Mouse (Mus musculus): ENCODE measurements around the gene Lingo1. TPM values are rescaled to one million over a fixed set of nuclear protein-coding genes. Genes with fewer than 3 reads are reported as not detected.

Gene Lingo1
- polyA plus RNA-seq, 3 experiments from 2014 or later = not detected

GRCm38 (mm10) chr9:56669605-56670221 lies 126.6 kb downstream of the Lingo1 start:
- no peak for ATAC-seq

DNA sequence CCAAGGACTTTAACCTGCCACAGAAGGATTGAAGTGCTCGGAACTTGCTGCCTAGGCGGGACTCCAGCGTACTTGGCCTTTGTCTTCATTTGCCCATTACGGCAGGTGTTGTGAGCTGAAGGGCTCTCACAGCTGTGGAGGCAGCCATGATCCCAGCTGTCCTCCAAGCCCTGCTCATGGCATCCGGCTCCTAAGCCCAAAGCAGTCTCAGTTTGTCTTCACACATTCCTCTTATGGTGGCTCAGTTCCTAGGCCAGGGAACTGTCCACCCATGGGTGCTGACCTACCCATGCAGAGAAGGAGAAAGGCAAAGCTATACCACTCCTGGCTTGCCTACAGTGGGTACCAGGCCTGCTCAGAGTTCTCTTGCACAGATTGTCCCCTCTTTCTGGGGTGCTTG lies 132.1 kb downstream of the Lingo1 start:
- ATAC-seq = no peak

GRCm38 (mm10) chr9:56662946-56663345 lies 133.3 kb downstream of the Lingo1 start:
- ATAC-seq = no peak

DNA sequence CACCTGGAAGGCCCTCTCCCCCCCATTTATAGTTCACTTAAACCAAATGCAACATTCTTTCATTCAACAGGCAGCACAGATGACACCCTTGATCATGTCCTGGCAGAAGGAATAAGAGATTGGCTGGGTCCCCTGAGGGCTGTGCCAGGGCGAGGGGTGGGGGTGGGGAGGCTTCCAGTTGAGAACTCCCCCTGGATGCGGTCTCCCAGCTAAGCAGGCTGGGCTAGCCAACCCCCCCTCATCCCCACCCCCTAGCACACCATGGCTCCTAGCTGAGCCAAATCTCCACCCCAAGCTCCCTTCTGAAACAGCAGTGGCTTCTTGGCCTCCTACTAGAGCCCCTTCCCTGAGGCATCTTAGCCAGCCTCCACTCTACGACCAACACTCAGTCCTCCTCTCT lies 133.9 kb downstream of the Lingo1 start:
- ATAC-seq = no peak

DNA sequence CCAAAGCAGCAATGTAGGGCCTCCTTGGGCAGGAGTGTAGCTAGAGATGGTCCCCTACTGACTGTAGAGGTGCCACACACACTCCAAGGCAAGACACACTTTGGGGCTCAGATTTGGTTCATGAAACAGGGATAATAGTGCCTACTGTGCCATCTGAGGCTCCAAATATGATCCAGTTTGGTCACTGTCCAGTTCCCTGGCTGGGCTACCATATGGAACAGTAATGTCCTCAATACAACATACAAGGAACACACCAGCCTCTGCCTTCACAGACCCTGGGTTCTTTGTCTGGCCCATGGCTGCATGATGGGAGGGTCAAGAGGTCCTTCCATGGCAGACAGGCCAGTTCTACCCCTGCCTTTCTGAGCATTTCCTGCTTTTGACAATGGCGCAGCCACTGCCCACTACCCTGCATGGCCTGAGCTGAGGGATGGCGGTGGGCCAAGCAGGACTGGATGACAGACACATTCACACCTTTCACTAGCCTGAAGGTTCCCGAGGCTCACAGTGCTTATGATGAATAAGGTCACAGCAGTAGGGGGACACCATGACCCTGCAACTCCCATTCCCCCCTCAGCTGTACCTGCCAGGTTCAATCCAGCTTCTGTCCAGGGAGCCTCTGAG lies 134.9 kb downstream of the Lingo1 start:
- ATAC-seq = no peak

- no peak for ATAC-seq
Measured at GRCm38 (mm10) chr9:56658580-56658979, 137.7 kb downstream of the Lingo1 start.

GRCm38 (mm10) chr9:56657996-56658398 lies 138.3 kb downstream of the Lingo1 start:
- no peak for ATAC-seq

DNA sequence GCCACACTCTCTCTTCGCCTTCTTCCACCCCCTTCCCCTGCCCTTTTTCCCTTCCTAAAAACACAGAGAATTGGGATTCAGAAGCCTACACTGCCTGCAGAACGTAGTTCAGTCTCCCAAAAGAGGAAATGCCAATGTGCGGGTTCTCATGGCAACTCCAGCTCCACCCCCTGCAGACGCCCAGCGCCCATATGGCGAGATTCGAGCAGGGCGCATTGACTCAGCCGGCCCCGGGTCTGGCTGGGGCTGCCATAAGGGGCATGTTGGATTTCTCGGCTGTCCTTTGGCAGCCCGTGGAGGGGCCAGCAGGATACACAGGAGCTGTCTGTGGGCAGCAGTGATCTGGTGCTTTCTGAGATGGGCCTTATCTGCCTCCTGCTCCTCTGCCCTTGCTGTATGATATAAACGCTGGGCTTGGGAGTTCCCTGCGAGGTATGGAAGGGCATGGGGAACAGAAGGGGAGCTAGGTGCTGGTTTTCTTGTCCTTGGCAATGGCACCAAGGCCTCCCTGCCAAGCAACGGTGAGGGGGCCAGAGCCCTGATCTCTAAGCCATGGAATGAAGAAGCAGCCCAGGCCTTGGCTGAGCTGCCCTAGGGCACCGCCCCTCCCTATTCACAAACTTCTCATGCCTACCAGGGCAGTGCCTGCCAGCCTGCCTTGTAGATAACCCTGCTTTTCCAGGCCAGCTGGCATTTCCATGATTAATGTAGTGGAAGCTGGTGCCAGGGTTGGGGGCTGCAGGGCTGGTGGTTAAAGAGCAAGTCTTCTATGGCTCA lies 139.3 kb downstream of the Lingo1 start:
- no peak for ATAC-seq

DNA sequence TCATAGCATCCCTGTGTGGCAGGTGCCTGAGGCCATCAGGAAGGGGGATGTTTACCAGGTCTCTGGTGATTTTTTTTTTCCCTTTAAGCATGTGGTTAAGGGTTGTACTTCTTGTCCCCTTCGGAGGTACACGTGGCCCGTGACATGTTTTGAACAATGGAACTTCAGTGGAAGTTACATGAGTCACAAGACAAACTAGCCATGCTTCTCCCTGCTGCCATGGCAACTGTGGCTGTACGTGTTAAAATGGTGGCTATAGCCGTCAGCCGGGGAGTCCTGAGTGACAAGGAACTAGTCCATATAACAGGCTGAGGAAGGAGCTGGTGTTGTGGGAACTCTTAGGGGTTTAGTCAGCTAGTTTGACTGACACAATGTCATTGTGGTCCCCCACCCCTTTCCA lies 141.1 kb downstream of the Lingo1 start:
- ATAC-seq = no peak

GRCm38 (mm10) chr9:56652551-56652950 lies 143.7 kb downstream of the Lingo1 start:
- no peak for ATAC-seq

DNA sequence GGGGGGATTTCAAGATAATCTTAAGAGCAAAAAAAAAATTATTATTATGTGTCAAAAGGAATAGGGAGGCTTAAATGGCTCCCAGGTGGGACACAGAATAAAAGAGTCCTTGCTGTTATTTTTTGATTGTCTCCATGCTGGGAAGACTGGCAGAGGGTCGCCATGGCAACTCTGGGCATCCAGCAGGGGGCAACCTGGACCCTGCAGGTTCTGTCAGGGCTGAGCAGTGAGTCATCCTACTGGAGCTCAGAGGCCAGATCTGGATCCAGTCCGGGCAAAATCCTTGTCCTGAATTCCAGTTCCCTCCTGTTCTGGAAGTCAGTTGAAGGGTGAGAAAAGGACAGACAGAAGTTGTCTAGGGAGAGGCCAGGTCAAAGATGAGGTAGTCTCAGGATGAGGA lies 144.7 kb downstream of the Lingo1 start:
- ATAC-seq = no peak

DNA sequence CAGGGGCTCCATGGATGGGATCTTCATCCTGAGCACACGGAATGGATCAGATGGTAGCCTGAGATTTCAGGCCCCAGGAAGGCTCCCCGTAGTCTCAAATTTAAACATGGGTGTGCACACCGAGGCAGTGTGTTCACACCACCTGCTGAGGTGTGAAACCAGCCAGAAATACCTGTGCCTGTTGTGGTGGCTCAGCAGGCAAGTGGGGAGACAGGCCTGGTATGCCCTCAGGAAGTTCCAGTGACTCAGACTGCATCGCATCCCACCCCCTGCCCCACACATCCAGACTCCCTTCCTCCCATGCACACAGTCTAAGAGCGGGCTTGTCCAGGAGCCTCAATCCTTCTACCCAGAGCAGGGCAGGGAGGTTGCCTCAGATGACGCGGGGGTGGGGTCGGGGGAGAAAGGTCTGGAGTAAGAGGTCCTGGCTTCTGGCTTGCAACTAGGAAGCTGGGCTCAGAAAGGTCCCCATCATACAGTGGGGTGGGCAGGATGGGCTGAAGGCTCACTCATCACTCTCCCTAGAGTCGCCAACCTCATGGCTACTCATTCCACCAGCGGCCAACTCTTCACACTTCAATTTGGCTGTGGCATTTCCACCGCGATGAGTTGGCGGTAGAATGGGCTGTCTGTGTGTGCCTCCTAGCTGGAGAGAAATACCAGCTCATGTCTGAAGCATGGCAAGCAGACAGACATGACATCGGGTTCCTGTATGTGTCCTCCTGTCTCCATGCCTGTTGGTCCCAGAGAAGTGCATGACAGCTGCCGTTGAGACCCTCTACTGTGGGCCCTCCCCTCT lies 149.8 kb downstream of the Lingo1 start:
- ATAC-seq = no peak

DNA sequence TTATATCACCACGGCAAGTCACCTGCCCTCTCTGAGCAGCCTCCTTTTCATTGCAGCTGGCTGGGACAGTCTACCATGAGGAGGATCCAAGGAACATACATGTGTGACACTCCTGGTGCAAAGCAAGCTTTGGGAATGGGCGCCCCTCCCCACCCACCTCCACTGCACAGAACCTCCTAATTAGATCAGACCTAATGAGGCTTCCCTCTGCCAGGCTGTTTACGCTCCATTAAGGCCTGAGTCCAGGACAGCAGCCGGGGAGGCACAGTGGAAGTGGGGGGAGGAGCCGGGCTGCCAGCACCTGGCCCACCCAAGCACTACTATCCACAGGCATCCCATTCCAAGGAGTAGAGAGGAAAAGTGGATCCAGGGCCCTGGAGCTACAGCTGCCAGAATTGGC lies 152.8 kb downstream of the Lingo1 start:
- no peak for ATAC-seq

GRCm38 (mm10) chr9:56638226-56638905 lies 157.9 kb downstream of the Lingo1 start:
- ATAC-seq = no peak

- ATAC-seq = no peak
Measured at GRCm38 (mm10) chr9:56637403-56637857, 158.8 kb downstream of the Lingo1 start.

GRCm38 (mm10) chr9:56636766-56637402 lies 159.4 kb downstream of the Lingo1 start:
- ATAC-seq = no peak

DNA sequence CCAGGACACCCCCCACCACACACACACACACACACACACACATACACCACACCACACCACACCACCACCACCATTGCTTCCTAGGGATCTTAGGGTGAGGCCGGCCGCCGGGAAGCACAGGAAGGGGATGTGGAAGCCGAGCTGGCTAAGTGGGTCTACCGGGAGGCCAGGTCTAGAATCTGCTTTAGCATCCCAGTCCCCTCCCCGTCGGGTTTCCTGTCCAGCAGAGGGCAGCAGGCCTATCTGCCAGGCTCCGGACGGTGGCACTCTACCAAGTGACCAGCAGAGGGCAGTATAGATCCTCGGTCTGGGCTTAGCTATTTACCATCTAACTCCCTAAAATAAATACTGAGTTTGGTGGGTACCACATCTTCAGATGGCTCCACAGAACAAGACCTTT lies 160.1 kb downstream of the Lingo1 start:
- ATAC-seq = no peak

GRCm38 (mm10) chr9:56635498-56636121 lies 160.7 kb downstream of the Lingo1 start:
- ATAC-seq = no peak

GRCm38 (mm10) chr9:56635121-56635497 lies 161.2 kb downstream of the Lingo1 start:
- no peak for ATAC-seq

- ATAC-seq = no peak
Measured at GRCm38 (mm10) chr9:56634406-56635120, 161.7 kb downstream of the Lingo1 start.

Measured in inflammation-experienced regulatory T-cells, adult 6 months (primary cell).